Mouse (Mus musculus) ES-Bruce4 (cell line): Measurements from ENCODE around the gene Gm11084. TPM values are rescaled to one million over a fixed set of nuclear protein-coding genes. Genes with fewer than 3 reads are reported as not detected.

Source experiments
- H3K27ac ChIP-seq: 2 replicates; pipeline ENCODE4 v1.5.1; 2012; ENCODE audit warnings: low read length, inconsistent platforms; ENCODE audit not compliant: insufficient read depth
- H3K27me3 ChIP-seq: 2 replicates; pipeline ENCODE4 v1.6.1; 2012; ENCODE audit warnings: mild to moderate bottlenecking, low read length, inconsistent platforms; ENCODE audit not compliant: control insufficient read depth, poor library complexity, insufficient read depth, severe bottlenecking
- H3K36me3 ChIP-seq: 2 replicates; pipeline ENCODE4 v1.6.1; 2012; ENCODE audit warnings: inconsistent platforms, mild to moderate bottlenecking, low read length, moderate library complexity; ENCODE audit not compliant: control insufficient read depth, poor library complexity, insufficient read depth, severe bottlenecking
- H3K4me1 ChIP-seq: one replicate; pipeline ENCODE4 v1.8.1; 2011; ENCODE audit warnings: low read length; ENCODE audit not compliant: control insufficient read depth, insufficient read depth
- H3K4me3 ChIP-seq: 2 replicates; pipeline ENCODE4 v1.5.1; 2011; ENCODE audit warnings: low read depth, mild to moderate bottlenecking, low read length
- H3K9ac ChIP-seq: 2 replicates; pipeline ENCODE4 v1.6.1; 2012; ENCODE audit warnings: low read depth, mild to moderate bottlenecking, inconsistent platforms; ENCODE audit not compliant: poor library complexity, severe bottlenecking
- H3K9me3 ChIP-seq: replicated peaks from 2 replicates; pipeline ENCODE4 v1.6.1; 2012; ENCODE audit warnings: mild to moderate bottlenecking, low read length, inconsistent platforms; ENCODE audit not compliant: control insufficient read depth, poor library complexity, insufficient read depth, severe bottlenecking
- CTCF ChIP-seq: IDR thresholded peaks from one replicate; pipeline ENCODE4 v1.8.1; 2011; ENCODE audit warnings: low read depth, low read length
- EP300 ChIP-seq: IDR thresholded peaks from 2 replicates; pipeline ENCODE4 v1.6.1; 2011; ENCODE audit warnings: low read depth, low read length; ENCODE audit not compliant: insufficient read depth
- POLR2A ChIP-seq: IDR thresholded peaks from one replicate; pipeline ENCODE4 v1.8.1; 2011; ENCODE audit warnings: low read length; ENCODE audit not compliant: insufficient read depth
- polyA plus RNA-seq: library from polyadenylated mRNA; stranded (reverse); fragments of >200 nt; gene quantifications from 2 replicates; pipeline ENCODE4 v1.2.4, GENCODE M21; 2011; ENCODE audit warnings: low read depth; ENCODE audit not compliant: missing spikeins, insufficient read depth, insufficient read length

Gm11084 gene
- polyA plus RNA-seq, 1 experiment: not detected

DNA sequence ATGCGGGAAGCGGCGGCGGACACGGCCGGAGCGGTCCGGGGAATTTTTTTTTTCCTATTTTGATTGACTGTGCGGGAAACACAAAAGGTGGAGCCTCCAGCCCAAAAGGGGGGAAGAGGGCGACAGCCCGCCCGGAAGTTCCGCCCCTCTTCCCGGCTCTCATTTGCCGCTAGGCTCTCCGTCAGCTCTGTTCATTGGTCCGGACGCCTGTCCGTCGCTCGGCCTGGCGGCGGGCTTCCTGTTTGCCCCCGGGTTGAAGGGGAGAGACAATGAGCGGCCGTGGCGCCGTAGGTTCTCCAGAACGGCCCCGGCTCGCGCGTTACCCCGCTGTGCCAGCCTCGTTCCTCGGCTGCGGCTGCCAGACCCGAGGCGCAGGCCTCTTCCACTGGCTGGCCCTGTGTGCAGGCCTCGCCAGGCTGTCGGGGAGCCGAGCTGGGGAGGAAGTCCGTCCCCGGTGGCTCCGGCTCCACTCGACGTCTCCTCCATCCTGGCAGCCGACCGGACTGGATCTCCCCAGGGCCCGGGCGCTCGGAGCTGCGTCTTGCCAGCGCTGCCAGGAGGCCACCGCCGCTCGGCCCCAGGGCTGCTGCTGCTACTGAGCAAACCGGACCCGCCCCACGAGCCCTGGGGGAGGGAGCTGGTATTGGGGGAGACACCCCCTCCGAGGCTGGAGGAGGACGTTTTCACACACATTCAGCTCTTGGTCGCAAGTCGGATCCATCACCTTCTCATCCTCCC lies 6.0 kb downstream of the Gm11084 start, which contains the start of gene Sp3:
Gene Sp3, minus strand, starts transcription at position 110 of the 738 bp plus-strand sequence.
- Histone ChIP-seq H3K4me1 (peaks cover 9% of the 10 kb centered on the region), H3K9ac (peak within 1 kb of the TSS; percentile 100), H3K27me3 (no peaks in the 10 kb centered on the region), H3K36me3 (peaks cover 15% of the 10 kb centered on the region), H3K4me3 (peak within 1 kb of the TSS; percentile 90), H3K27ac (peak within 1 kb of the TSS; percentile 91), H3K9me3 (no peaks in the 10 kb centered on the region)
- TF ChIP-seq CTCF: no peak
- TF ChIP-seq POLR2A: peak; percentile 13
- TF ChIP-seq EP300: no peak

DNA sequence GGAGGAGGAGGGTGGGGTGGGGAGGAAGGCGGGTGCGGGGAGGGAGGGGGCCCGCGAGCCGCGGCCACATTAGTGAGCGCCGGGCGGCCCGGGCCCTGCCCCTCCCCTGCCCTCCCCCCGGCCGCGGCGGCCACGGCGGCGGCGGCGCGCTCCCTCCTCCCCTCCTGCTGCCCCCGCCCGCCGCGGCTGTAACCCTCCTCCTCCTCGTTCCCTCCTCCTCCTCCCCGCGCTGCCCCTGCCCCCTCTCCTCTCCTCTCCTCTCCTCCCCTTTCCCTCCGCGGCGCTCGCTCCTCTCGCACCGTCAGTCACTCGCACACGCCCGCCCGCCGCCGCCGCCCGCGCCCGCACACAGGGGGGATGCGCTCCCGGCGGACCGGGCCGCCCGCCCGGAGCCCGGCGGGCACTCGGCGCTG lies 6.9 kb downstream of the Gm11084 start:
- peaks cover 4% of the 10 kb centered on the region for H3K4me1 ChIP-seq
- no peaks in the 10 kb centered on the region for H3K27me3 ChIP-seq
- peak overlapping the region; percentile 90 for H3K4me3 ChIP-seq
- peak overlapping the region; percentile 91 for H3K27ac ChIP-seq
- H3K36me3 ChIP-seq: peaks cover 15% of the 10 kb centered on the region
- TF ChIP-seq POLR2A (no peak), CTCF (no peak), EP300 (no peak)
- no peaks in the 10 kb centered on the region for H3K9me3 ChIP-seq
- peak overlapping the region; percentile 100 for H3K9ac ChIP-seq

DNA sequence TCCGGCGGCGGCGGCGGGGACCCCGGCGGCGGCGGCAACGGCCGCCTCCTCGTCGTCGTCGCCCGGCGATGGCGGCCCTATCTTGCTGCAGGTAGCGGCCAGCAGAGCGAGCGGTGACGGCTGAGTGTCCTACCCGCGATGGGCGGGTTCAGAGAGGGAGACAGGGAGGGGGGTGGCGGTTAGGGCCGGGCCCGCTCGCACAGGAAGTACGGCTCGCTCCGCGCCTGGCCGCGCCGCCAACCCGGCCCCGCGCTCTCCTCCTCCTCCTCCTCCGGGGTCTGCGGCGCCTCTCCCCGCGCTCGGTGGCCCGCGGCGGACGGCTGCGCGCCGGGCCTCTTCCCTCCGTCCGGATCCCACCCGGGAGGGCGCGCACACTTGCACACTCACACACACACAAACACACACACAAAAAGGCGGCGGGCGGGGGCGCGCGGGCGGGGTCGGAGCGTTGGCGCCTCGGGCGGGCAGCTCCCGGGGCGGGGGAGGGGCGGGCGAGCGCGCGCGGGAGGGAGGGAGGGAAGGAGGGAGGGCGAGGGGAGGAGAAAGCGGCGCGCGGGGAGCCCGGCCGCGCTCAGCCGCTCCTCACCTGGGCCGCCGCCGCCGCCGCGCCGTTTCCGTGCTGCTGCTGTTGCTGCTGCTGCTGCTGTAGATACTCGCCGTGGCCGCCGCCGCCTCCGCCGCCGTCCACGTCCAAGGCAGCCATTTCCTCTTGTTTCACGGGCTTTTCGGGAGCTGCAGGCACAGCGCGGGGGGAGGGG lies 7.4 kb downstream of the Gm11084 start:
- TF ChIP-seq CTCF (no peak), EP300 (no peak), POLR2A (no peak)
- no peaks in the 10 kb centered on the region for H3K9me3 ChIP-seq
- peak overlapping the region; percentile 100 for H3K4me3 ChIP-seq
- H3K9ac ChIP-seq: peak overlapping the region; percentile 100
- peaks cover 2% of the 10 kb centered on the region for H3K4me1 ChIP-seq
- peak overlapping the region; percentile 99 for H3K27ac ChIP-seq
- H3K27me3 ChIP-seq: no peaks in the 10 kb centered on the region
- peaks cover 15% of the 10 kb centered on the region for H3K36me3 ChIP-seq

DNA sequence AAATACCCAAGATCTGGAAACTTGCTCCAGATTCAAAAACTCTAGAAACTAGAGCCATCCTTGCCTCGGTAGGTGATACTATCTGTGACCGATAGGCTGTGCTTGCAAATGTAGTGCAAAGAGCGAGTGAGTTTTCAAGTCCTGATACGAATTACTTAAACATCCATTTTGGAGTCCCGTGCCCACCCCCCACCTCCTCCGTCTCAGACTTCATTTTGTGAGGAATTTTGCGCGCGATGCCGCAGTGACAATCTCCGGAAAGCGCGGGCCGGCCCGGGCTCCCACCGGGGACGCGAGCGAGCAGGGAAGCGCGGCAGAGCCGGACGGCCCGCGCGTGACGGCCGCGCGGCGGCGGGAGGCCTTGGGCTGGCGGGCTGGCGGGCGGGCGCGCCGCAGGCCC lies 8.0 kb downstream of the Gm11084 start:
- Histone ChIP-seq H3K36me3 (peaks cover 20% of the 10 kb centered on the region), H3K4me3 (peak overlapping the region; percentile 100), H3K9me3 (no peaks in the 10 kb centered on the region), H3K27me3 (no peaks in the 10 kb centered on the region), H3K27ac (peak overlapping the region; percentile 99), H3K9ac (peak overlapping the region; percentile 100), H3K4me1 (peaks cover 2% of the 10 kb centered on the region)
- no peak for TF ChIP-seq EP300
- TF ChIP-seq POLR2A: no peak
- no peak for TF ChIP-seq CTCF

DNA sequence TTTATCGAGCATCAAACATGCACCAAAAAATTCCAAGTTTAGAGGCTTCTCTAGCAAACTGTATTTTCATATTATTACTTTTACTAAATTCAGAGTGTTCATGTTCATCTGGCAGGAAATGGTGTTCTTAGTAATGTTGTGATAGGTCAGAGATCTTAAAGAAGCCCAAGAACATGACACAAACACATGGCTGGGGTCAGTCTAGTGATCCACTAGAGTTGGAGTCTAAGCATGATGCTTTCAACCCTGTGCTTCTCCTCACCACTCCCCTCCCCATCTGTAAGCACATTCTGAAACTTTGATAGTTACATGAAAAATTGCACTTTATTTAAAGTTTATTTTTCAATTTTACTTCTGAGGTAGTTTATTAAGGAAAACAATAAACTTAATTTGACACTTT lies 9.2 kb downstream of the Gm11084 start:
- Histone ChIP-seq H3K9me3 (no peaks in the 10 kb centered on the region), H3K4me1 (peaks cover 2% of the 10 kb centered on the region), H3K4me3 (peak overlapping the region; percentile 26; the same call in 1 of the 2 replicates), H3K27me3 (no peaks in the 10 kb centered on the region), H3K9ac (peak overlapping the region; percentile 100; the same call in 1 of the 2 replicates), H3K36me3 (peaks cover 20% of the 10 kb centered on the region), H3K27ac (no peak overlapping the region)
- TF ChIP-seq EP300 (no peak), CTCF (no peak), POLR2A (no peak)
